Mouse (Mus musculus) kidney, embryonic 14.5 days (tissue): ENCODE results near the gene Zfp385b. TPM values are rescaled to one million over a fixed set of nuclear protein-coding genes. Genes with fewer than 3 reads are reported as not detected.

ENCODE experiments used
- ATAC-seq: fragments of 200-750 bp; cut with Nextera tagmentation; 2 replicates; pipeline ENCODE4 v1.8.0; 2017; ENCODE audit warnings: moderate number of reproducible peaks, mild to moderate bottlenecking, moderate TSS enrichment, moderate library complexity; ENCODE audit not compliant: low FRiP score, low TSS enrichment
- H3K27ac ChIP-seq: fragments of 300-500 bp; sonication (generic); 2 replicates; pipeline ENCODE4 v1.5.1; 2014; ENCODE audit warnings: low read depth, mild to moderate bottlenecking, low read length, moderate library complexity, mixed read lengths
- H3K27me3 ChIP-seq: fragments of 300-500 bp; sonication (generic); 2 replicates; pipeline ENCODE4 v1.6.1; 2014; ENCODE audit warnings: mild to moderate bottlenecking, low read length; ENCODE audit not compliant: control insufficient read depth, insufficient read depth
- H3K36me3 ChIP-seq: fragments of 300-500 bp; sonication (generic); 2 replicates; pipeline ENCODE4 v1.6.1; 2014; ENCODE audit warnings: low read length, mixed read lengths; ENCODE audit not compliant: control insufficient read depth, insufficient read depth
- H3K4me1 ChIP-seq: fragments of 300-500 bp; sonication (generic); 2 replicates; pipeline ENCODE4 v1.6.1; 2014; ENCODE audit warnings: low read length, mixed read lengths; ENCODE audit not compliant: control insufficient read depth, insufficient read depth
- H3K4me2 ChIP-seq: fragments of 300-500 bp; sonication (generic); replicated peaks from 2 replicates; pipeline ENCODE4 v1.6.1; 2014; ENCODE audit warnings: low read depth, mild to moderate bottlenecking, low read length
- H3K4me3 ChIP-seq: fragments of 300-500 bp; sonication (generic); 2 replicates; pipeline ENCODE4 v1.5.1; 2014; ENCODE audit warnings: mild to moderate bottlenecking, low read length
- H3K9ac ChIP-seq: fragments of 300-500 bp; sonication (generic); 2 replicates; pipeline ENCODE4 v1.6.1; 2014; ENCODE audit warnings: low read depth, mild to moderate bottlenecking, low read length, moderate library complexity
- H3K9me3 ChIP-seq: fragments of 300-500 bp; sonication (generic); 2 replicates; pipeline ENCODE4 v1.6.1; 2016; ENCODE audit warnings: low read length; ENCODE audit not compliant: control insufficient read depth
- WGBS: fragments of 180-500 bp; shearing (Covaris S2); extraction: QIAGEN DNeasy Blood & Tissue Kit; methylation state at CpG from one replicate; pipeline ENCODE4 v1.1.7; 2014; 5-methylcytosine and 5-hydroxymethylcytosine counted together
- polyA plus RNA-seq: library from polyadenylated mRNA; unstranded; fragments of >200 nt; fragmentation: Nextera tagmentation; extraction: Ambion mirVana; gene quantifications from 2 replicates; pipeline ENCODE4 v1.2.1, GENCODE M21; 2014

Zfp385b gene
- polyA plus RNA-seq, 1 experiment from 2014 or later: 7.1 TPM

DNA sequence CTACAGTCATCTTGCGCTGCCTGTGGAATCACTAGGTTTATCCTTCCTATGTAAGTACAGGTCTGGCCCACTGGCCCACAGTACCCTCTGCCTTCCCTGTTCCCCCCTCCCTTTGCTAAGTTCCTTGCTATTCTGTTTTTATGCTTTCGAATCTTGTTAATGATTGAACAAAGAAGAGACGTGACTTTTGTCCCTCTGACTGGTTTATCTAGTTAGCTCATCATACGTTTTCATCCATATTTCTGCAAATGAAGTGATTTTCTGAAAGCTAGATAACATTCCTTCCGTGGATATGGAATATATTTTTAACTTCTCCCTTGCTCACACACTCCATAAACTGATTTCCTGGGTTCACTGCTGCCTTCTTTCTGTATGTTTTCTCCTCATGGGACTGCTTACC is 302.8 kb downstream of the Zfp385b start:
- H3K9ac ChIP-seq: no peak overlapping the region
- no peaks in the 10 kb centered on the region for H3K36me3 ChIP-seq
- no peak overlapping the region for H3K4me2 ChIP-seq
- no peak for ATAC-seq
- no peaks in the 10 kb centered on the region for H3K9me3 ChIP-seq
- H3K4me1 ChIP-seq: no peaks in the 10 kb centered on the region
- no peak overlapping the region for H3K27ac ChIP-seq
- no peak overlapping the region for H3K4me3 ChIP-seq
- no peaks in the 10 kb centered on the region for H3K27me3 ChIP-seq
- 76% methylated on average over 5 of the region's 5 CpGs for WGBS

DNA sequence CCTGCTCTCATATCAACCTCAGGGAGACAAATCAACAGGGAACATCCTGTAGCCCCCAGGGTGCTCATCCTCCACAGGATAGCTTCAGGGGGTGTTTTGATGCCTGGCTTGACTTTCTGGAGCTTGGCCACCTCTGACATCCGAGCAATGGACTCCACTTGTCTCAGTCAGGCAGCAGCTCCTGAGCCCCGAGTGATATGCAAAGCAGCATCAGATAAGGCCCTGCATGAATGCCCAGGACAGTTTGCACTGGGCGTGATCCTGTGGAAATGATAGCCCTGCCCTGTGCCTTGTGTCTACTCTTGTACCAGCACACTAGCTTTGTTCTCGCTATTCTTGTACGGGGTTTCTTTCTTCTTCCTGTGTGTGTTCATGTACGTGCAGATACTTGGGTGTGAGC is 303.8 kb downstream of the Zfp385b start:
- Histone ChIP-seq H3K27ac (no peak overlapping the region), H3K9ac (no peak overlapping the region), H3K9me3 (no peaks in the 10 kb centered on the region), H3K4me3 (no peak overlapping the region), H3K36me3 (no peaks in the 10 kb centered on the region), H3K4me1 (no peaks in the 10 kb centered on the region), H3K27me3 (no peaks in the 10 kb centered on the region), H3K4me2 (no peak overlapping the region)
- no peak for ATAC-seq
- 58% methylated on average over 6 of the region's 6 CpGs for WGBS

GRCm38 (mm10) chr2:77515011-77515410 is 304.4 kb downstream of the Zfp385b start:
- Histone ChIP-seq H3K4me2 (no peak overlapping the region), H3K9ac (no peak overlapping the region), H3K9me3 (no peaks in the 10 kb centered on the region), H3K4me3 (no peak overlapping the region), H3K27ac (no peak overlapping the region), H3K36me3 (no peaks in the 10 kb centered on the region), H3K27me3 (no peaks in the 10 kb centered on the region), H3K4me1 (no peaks in the 10 kb centered on the region)
- ATAC-seq: no peak
- WGBS: 65% methylated on average over 7 of the region's 7 CpGs

GRCm38 (mm10) chr2:77514476-77514875 is 305.0 kb downstream of the Zfp385b start:
- Histone ChIP-seq H3K9me3 (no peaks in the 10 kb centered on the region), H3K4me3 (no peak overlapping the region), H3K27ac (no peak overlapping the region), H3K4me2 (no peak overlapping the region), H3K27me3 (no peaks in the 10 kb centered on the region), H3K9ac (no peak overlapping the region), H3K4me1 (no peaks in the 10 kb centered on the region), H3K36me3 (no peaks in the 10 kb centered on the region)
- 51% methylated on average over 4 of the region's 4 CpGs for WGBS
- no peak for ATAC-seq

DNA sequence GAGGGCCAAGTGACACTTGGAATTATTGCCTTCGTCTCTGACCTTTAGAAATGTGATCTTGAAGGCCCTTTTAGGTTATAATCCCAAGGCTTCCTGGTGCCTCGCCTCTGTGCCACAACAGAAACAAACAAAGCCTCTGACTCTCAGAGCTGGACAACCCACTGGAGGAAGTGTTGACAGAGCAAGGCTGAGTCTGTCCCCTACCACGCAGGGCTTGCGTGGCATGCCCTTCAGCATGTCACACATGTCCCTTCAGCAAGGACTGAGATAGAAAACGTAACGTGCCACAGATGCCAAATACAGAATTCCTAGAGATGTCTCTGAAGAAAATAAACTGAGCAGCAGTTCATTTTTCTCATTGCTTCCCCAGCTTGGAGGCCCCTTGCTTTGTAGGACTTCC is 310.7 kb downstream of the Zfp385b start:
- H3K27ac ChIP-seq: no peak overlapping the region
- no peaks in the 10 kb centered on the region for H3K36me3 ChIP-seq
- WGBS: 64% methylated on average over 6 of the region's 6 CpGs
- no peak overlapping the region for H3K4me3 ChIP-seq
- no peaks in the 10 kb centered on the region for H3K4me1 ChIP-seq
- no peak overlapping the region for H3K4me2 ChIP-seq
- H3K9me3 ChIP-seq: no peaks in the 10 kb centered on the region
- no peak for ATAC-seq
- no peaks in the 10 kb centered on the region for H3K27me3 ChIP-seq
- H3K9ac ChIP-seq: no peak overlapping the region

GRCm38 (mm10) chr2:77506308-77506707 is 313.1 kb downstream of the Zfp385b start:
- H3K27ac ChIP-seq: no peak overlapping the region
- H3K9ac ChIP-seq: no peak overlapping the region
- ATAC-seq: peak; percentile 78
- no peaks in the 10 kb centered on the region for H3K9me3 ChIP-seq
- H3K36me3 ChIP-seq: no peaks in the 10 kb centered on the region
- peak overlapping the region; percentile 36 for H3K4me2 ChIP-seq
- no peaks in the 10 kb centered on the region for H3K4me1 ChIP-seq
- H3K27me3 ChIP-seq: no peaks in the 10 kb centered on the region
- 1% methylated on average over 7 of the region's 7 CpGs for WGBS
- peak overlapping the region; percentile 21 for H3K4me3 ChIP-seq

DNA sequence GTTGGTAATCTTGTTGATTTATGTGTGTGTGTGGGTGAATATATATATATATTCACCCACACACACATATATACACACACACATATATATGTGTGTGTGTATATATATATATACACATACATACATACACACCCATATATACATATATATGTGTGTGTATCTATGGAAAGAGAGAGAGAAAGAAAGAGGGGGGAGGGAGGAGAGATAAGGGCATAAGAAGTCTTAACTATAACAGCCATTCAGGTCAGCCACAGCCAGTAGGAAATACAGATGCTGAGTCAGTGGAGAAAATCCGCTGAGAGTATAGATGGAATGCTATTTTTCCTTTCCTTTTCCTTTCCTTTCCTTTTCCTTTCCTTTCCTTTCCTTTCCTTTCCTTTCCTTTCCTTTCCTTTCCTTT is 313.8 kb downstream of the Zfp385b start:
- no peak for ATAC-seq
- Histone ChIP-seq H3K9ac (no peak overlapping the region), H3K27me3 (no peaks in the 10 kb centered on the region), H3K4me3 (no peak overlapping the region), H3K4me2 (no peak overlapping the region), H3K4me1 (no peaks in the 10 kb centered on the region), H3K27ac (no peak overlapping the region), H3K36me3 (no peaks in the 10 kb centered on the region), H3K9me3 (no peaks in the 10 kb centered on the region)
- WGBS: 85% methylated on average over 1 of the region's 1 CpGs

- no peak overlapping the region for H3K4me2 ChIP-seq
- H3K9me3 ChIP-seq: no peaks in the 10 kb centered on the region
- 88% methylated on average over 6 of the region's 6 CpGs for WGBS
- H3K4me3 ChIP-seq: no peak overlapping the region
- H3K27me3 ChIP-seq: no peaks in the 10 kb centered on the region
- no peaks in the 10 kb centered on the region for H3K36me3 ChIP-seq
- ATAC-seq: no peak
- no peak overlapping the region for H3K27ac ChIP-seq
- H3K9ac ChIP-seq: no peak overlapping the region
- no peaks in the 10 kb centered on the region for H3K4me1 ChIP-seq
Measured at GRCm38 (mm10) chr2:77503674-77504351, 315.6 kb downstream of the Zfp385b start.

- Histone ChIP-seq H3K36me3 (no peaks in the 10 kb centered on the region), H3K9ac (no peak overlapping the region), H3K9me3 (no peaks in the 10 kb centered on the region), H3K27me3 (no peaks in the 10 kb centered on the region), H3K27ac (no peak overlapping the region), H3K4me3 (no peak overlapping the region), H3K4me2 (no peak overlapping the region), H3K4me1 (no peaks in the 10 kb centered on the region)
- no peak for ATAC-seq
- 86% methylated on average over 8 of the region's 8 CpGs for WGBS
Measured at GRCm38 (mm10) chr2:77503217-77503616, 316.2 kb downstream of the Zfp385b start.
